Mouse (Mus musculus) kidney, embryonic 14.5 days (tissue): ENCODE results near the gene Grin2a. TPM values are rescaled to one million over a fixed set of nuclear protein-coding genes. Genes with fewer than 3 reads are reported as not detected.

Experiments
- ATAC-seq: fragments of 200-750 bp; cut with Nextera tagmentation; 2 replicates; pipeline ENCODE4 v1.8.0; 2017; ENCODE audit warnings: moderate number of reproducible peaks, mild to moderate bottlenecking, moderate TSS enrichment, moderate library complexity; ENCODE audit not compliant: low FRiP score, low TSS enrichment
- H3K27ac ChIP-seq: fragments of 300-500 bp; sonication (generic); 2 replicates; pipeline ENCODE4 v1.5.1; 2014; ENCODE audit warnings: low read depth, mild to moderate bottlenecking, low read length, moderate library complexity, mixed read lengths
- H3K27me3 ChIP-seq: fragments of 300-500 bp; sonication (generic); 2 replicates; pipeline ENCODE4 v1.6.1; 2014; ENCODE audit warnings: mild to moderate bottlenecking, low read length; ENCODE audit not compliant: control insufficient read depth, insufficient read depth
- H3K36me3 ChIP-seq: fragments of 300-500 bp; sonication (generic); 2 replicates; pipeline ENCODE4 v1.6.1; 2014; ENCODE audit warnings: low read length, mixed read lengths; ENCODE audit not compliant: control insufficient read depth, insufficient read depth
- H3K4me1 ChIP-seq: fragments of 300-500 bp; sonication (generic); 2 replicates; pipeline ENCODE4 v1.6.1; 2014; ENCODE audit warnings: low read length, mixed read lengths; ENCODE audit not compliant: control insufficient read depth, insufficient read depth
- H3K4me2 ChIP-seq: fragments of 300-500 bp; sonication (generic); replicated peaks from 2 replicates; pipeline ENCODE4 v1.6.1; 2014; ENCODE audit warnings: low read depth, mild to moderate bottlenecking, low read length
- H3K4me3 ChIP-seq: fragments of 300-500 bp; sonication (generic); 2 replicates; pipeline ENCODE4 v1.5.1; 2014; ENCODE audit warnings: mild to moderate bottlenecking, low read length
- H3K9ac ChIP-seq: fragments of 300-500 bp; sonication (generic); 2 replicates; pipeline ENCODE4 v1.6.1; 2014; ENCODE audit warnings: low read depth, mild to moderate bottlenecking, low read length, moderate library complexity
- H3K9me3 ChIP-seq: fragments of 300-500 bp; sonication (generic); 2 replicates; pipeline ENCODE4 v1.6.1; 2016; ENCODE audit warnings: low read length; ENCODE audit not compliant: control insufficient read depth
- WGBS: fragments of 180-500 bp; shearing (Covaris S2); extraction: QIAGEN DNeasy Blood & Tissue Kit; methylation state at CpG from one replicate; pipeline ENCODE4 v1.1.7; 2014; 5-methylcytosine and 5-hydroxymethylcytosine counted together
- polyA plus RNA-seq: library from polyadenylated mRNA; unstranded; fragments of >200 nt; fragmentation: Nextera tagmentation; extraction: Ambion mirVana; gene quantifications from 2 replicates; pipeline ENCODE4 v1.2.1, GENCODE M21; 2014

Gene Grin2a
- polyA plus RNA-seq, 1 experiment from 2014 or later: 0.42 TPM

GRCm38 (mm10) chr16:9589176-9589575, 406.2 kb downstream of the Grin2a start:
- no peak overlapping the region for H3K4me2 ChIP-seq
- H3K9ac ChIP-seq: no peak overlapping the region
- H3K4me3 ChIP-seq: no peak overlapping the region
- no peaks in the 10 kb centered on the region for H3K27me3 ChIP-seq
- H3K4me1 ChIP-seq: no peaks in the 10 kb centered on the region
- no peaks in the 10 kb centered on the region for H3K36me3 ChIP-seq
- 74% methylated on average over 2 of the region's 2 CpGs for WGBS
- H3K9me3 ChIP-seq: no peaks in the 10 kb centered on the region
- H3K27ac ChIP-seq: no peak overlapping the region
- ATAC-seq: no peak

GRCm38 (mm10) chr16:9588431-9588830, 406.9 kb downstream of the Grin2a start:
- no peak for ATAC-seq
- Histone ChIP-seq H3K9ac (no peak overlapping the region), H3K36me3 (no peaks in the 10 kb centered on the region), H3K4me2 (no peak overlapping the region), H3K9me3 (no peaks in the 10 kb centered on the region), H3K4me1 (no peaks in the 10 kb centered on the region), H3K27me3 (no peaks in the 10 kb centered on the region), H3K27ac (no peak overlapping the region), H3K4me3 (no peak overlapping the region)
- WGBS: 77% methylated on average over 3 of the region's 3 CpGs

DNA sequence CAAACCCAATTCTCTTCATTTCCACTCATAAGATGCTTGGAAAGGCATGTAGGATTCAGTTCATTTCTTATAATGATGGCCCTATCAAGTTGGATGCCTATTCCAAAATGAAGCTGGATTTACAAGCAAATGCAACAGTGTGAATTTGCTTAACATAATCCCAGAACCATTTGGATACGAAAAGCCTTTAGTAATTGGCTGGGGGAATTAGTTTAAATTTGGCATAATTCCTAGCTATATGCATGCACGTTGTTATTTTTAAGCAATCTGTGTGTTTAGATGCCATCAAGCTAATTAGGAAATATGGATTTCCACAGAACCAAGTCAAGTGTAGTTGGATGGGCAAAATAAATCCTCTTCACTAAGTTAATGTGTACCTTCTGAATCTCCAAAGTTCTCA, 411.4 kb downstream of the Grin2a start:
- H3K4me1 ChIP-seq: no peaks in the 10 kb centered on the region
- H3K27me3 ChIP-seq: no peaks in the 10 kb centered on the region
- 84% methylated on average over 2 of the region's 2 CpGs for WGBS
- no peak overlapping the region for H3K9ac ChIP-seq
- no peaks in the 10 kb centered on the region for H3K9me3 ChIP-seq
- no peak for ATAC-seq
- no peak overlapping the region for H3K27ac ChIP-seq
- H3K36me3 ChIP-seq: no peaks in the 10 kb centered on the region
- H3K4me2 ChIP-seq: no peak overlapping the region
- H3K4me3 ChIP-seq: no peak overlapping the region

GRCm38 (mm10) chr16:9571793-9572192, 423.6 kb downstream of the Grin2a start:
- WGBS: 21% methylated on average over 1 of the region's 1 CpGs
- Histone ChIP-seq H3K36me3 (no peaks in the 10 kb centered on the region), H3K9ac (no peak overlapping the region), H3K27ac (no peak overlapping the region), H3K4me2 (no peak overlapping the region), H3K4me3 (no peak overlapping the region), H3K4me1 (no peaks in the 10 kb centered on the region), H3K27me3 (no peaks in the 10 kb centered on the region), H3K9me3 (no peaks in the 10 kb centered on the region)
- no peak for ATAC-seq

GRCm38 (mm10) chr16:9567286-9567685, 428.1 kb downstream of the Grin2a start:
- WGBS: 59% methylated on average over 2 of the region's 2 CpGs
- Histone ChIP-seq H3K4me1 (no peaks in the 10 kb centered on the region), H3K36me3 (no peaks in the 10 kb centered on the region), H3K27me3 (no peaks in the 10 kb centered on the region), H3K4me2 (no peak overlapping the region), H3K4me3 (no peak overlapping the region), H3K9ac (no peak overlapping the region), H3K9me3 (no peaks in the 10 kb centered on the region), H3K27ac (no peak overlapping the region)
- ATAC-seq: no peak

DNA sequence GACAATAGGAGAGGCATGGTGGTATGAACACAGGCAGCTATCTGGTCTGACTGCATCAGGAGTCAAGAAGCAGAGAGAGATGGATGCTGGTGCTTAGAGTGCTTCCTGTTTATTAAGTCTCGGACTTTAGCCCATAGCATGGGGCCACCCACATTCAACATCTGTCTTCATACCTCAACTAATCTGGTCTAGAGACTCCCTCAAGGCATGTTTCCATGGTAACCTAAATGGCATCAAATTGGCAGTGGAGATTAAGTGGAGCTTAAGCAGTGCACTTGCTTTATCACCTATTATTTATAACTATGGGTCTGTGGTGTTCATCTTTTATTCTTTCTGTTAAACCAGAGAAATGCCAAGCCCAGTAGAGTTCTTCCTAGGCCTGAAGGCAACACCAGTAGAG, 433.5 kb downstream of the Grin2a start:
- Histone ChIP-seq H3K4me1 (no peaks in the 10 kb centered on the region), H3K27ac (no peak overlapping the region), H3K27me3 (no peaks in the 10 kb centered on the region), H3K4me3 (no peak overlapping the region), H3K9ac (no peak overlapping the region), H3K36me3 (no peaks in the 10 kb centered on the region), H3K4me2 (no peak overlapping the region), H3K9me3 (no peaks in the 10 kb centered on the region)
- WGBS: 32% methylated on average over 1 of the region's 1 CpGs
- ATAC-seq: no peak

DNA sequence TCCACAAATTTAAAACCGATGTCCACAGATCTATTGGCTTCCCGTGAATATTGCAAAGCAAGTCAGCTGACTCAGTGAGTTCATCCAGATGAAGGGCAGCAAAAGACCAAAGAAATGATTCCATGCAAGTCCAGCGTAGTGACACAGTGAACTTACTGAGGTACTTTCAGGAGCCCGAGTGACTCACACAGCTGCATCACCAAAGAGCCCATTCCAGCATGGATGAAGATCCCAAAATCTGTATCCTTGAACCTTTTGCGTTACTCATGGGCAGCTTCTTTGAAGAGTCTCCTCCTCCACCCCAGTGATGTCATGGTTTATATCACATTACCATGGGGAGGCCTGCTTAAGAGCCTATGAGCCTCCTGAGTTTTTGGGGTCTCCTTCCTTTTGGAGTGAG, 460.2 kb downstream of the Grin2a start:
- WGBS: 91% methylated on average over 5 of the region's 5 CpGs

GRCm38 (mm10) chr16:9533564-9534332, 461.6 kb downstream of the Grin2a start:
- Histone ChIP-seq H3K9me3 (no peaks in the 10 kb centered on the region), H3K27me3 (no peaks in the 10 kb centered on the region), H3K4me1 (no peaks in the 10 kb centered on the region), H3K27ac (no peak overlapping the region), H3K9ac (no peak overlapping the region), H3K4me3 (no peak overlapping the region), H3K36me3 (no peaks in the 10 kb centered on the region), H3K4me2 (no peak overlapping the region)
- ATAC-seq: no peak
- WGBS: 58% methylated on average over 9 of the region's 9 CpGs

More for the DNA sequence above, 460.2 kb downstream of the Grin2a start:
- H3K9ac ChIP-seq: no peak overlapping the region
- no peaks in the 10 kb centered on the region for H3K9me3 ChIP-seq
- no peaks in the 10 kb centered on the region for H3K27me3 ChIP-seq
- ATAC-seq: no peak
- no peak overlapping the region for H3K4me2 ChIP-seq
- no peaks in the 10 kb centered on the region for H3K36me3 ChIP-seq
- no peak overlapping the region for H3K27ac ChIP-seq
- H3K4me1 ChIP-seq: no peaks in the 10 kb centered on the region
- no peak overlapping the region for H3K4me3 ChIP-seq

DNA sequence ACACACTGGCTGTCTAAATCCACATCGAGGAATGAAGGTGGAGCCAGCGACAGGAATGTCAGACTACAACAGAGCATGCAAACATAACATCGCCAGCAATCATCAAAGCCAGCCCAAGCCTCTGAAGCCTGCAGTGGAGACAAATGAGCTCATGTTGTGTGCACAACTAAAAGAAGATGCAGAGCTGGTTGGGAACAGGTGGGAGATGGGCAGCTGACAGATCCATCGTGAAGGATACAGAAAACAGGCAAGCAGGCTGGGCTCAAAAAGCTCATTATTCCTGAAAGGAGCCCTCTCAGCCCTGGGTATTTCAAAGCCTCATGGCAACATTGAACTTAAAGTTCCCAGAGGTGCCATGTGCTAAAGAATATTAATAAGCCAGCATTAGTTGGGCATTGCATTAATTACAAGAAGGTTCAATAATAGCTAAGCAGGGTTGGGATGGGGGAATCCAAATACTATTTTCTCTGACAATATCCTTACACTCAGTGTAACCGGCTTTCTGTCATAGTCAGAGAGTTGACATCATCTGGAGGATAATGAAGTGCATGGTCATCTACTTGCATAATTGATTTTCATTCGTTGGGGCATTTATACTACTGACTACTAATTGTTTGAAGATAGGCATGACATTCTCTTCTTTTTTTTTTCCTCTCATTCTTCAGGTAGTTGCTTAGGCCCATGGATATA, 462.4 kb downstream of the Grin2a start:
- H3K27me3 ChIP-seq: no peaks in the 10 kb centered on the region
- H3K4me3 ChIP-seq: no peak overlapping the region
- no peaks in the 10 kb centered on the region for H3K9me3 ChIP-seq
- no peaks in the 10 kb centered on the region for H3K4me1 ChIP-seq
- no peak overlapping the region for H3K9ac ChIP-seq
- H3K4me2 ChIP-seq: no peak overlapping the region
- H3K36me3 ChIP-seq: no peaks in the 10 kb centered on the region
- no peak for ATAC-seq
- 83% methylated on average over 6 of the region's 6 CpGs for WGBS
- no peak overlapping the region for H3K27ac ChIP-seq
